Mouse (Mus musculus): Measurements from ENCODE around the gene Kcnn3. TPM values are rescaled to one million over a fixed set of nuclear protein-coding genes. Genes with fewer than 3 reads are reported as not detected.

Kcnn3 gene
- polyA plus RNA-seq, 1 experiment from 2014 or later = 1.1 TPM

GRCm38 (mm10) chr3:89715967-89716256 lies 195.9 kb downstream of the Kcnn3 start:
- ATAC-seq (replicated peaks; ENCODE audit: insufficient number of reproducible peaks, low FRiP score, low TSS enrichment, low read depth) = no peak
- Histone ChIP-seq H3K27me3 (ENCODE audit: control insufficient read depth, insufficient read depth, low read length) (no peaks in the 10 kb centered on the region), H3K36me3 (replicated peaks; ENCODE audit: control insufficient read depth, insufficient read depth, low read depth, low read length) (no peaks in the 10 kb centered on the region), H3K4me2 (ENCODE audit: low read depth, low read length) (peak overlapping the region; percentile 83), H3K4me1 (ENCODE audit: control insufficient read depth, insufficient read depth, low read length) (no peaks in the 10 kb centered on the region), H3K9ac (replicated peaks; ENCODE audit: low read length) (no peak overlapping the region), H3K9me3 (replicated peaks; ENCODE audit: control insufficient read depth, low read length) (no peaks in the 10 kb centered on the region), H3K27ac (replicated peaks; ENCODE audit: low read depth, low read length) (no peak overlapping the region), H3K4me3 (ENCODE audit: low read depth, low read length) (peak overlapping the region; percentile 87)
- WGBS = 57% methylated on average over 6 of the region's 6 CpGs
- DNase-seq (ENCODE audit: low spot score) = no peak

GRCm38 (mm10) chr3:89722032-89722431 lies 202.1 kb downstream of the Kcnn3 start:
- Histone ChIP-seq H3K4me3 (ENCODE audit: low read depth, low read length) (no peak overlapping the region), H3K4me1 (ENCODE audit: control insufficient read depth, insufficient read depth, low read length) (no peaks in the 10 kb centered on the region), H3K9me3 (replicated peaks; ENCODE audit: control insufficient read depth, low read length) (no peaks in the 10 kb centered on the region), H3K27ac (replicated peaks; ENCODE audit: low read depth, low read length) (no peak overlapping the region), H3K4me2 (ENCODE audit: low read depth, low read length) (no peak overlapping the region), H3K9ac (replicated peaks; ENCODE audit: low read length) (no peak overlapping the region), H3K36me3 (replicated peaks; ENCODE audit: control insufficient read depth, insufficient read depth, low read depth, low read length) (no peaks in the 10 kb centered on the region), H3K27me3 (ENCODE audit: control insufficient read depth, insufficient read depth, low read length) (no peaks in the 10 kb centered on the region)
- DNase-seq (ENCODE audit: low spot score) (no peak), ATAC-seq (replicated peaks; ENCODE audit: insufficient number of reproducible peaks, low FRiP score, low TSS enrichment, low read depth) (no peak)

DNA sequence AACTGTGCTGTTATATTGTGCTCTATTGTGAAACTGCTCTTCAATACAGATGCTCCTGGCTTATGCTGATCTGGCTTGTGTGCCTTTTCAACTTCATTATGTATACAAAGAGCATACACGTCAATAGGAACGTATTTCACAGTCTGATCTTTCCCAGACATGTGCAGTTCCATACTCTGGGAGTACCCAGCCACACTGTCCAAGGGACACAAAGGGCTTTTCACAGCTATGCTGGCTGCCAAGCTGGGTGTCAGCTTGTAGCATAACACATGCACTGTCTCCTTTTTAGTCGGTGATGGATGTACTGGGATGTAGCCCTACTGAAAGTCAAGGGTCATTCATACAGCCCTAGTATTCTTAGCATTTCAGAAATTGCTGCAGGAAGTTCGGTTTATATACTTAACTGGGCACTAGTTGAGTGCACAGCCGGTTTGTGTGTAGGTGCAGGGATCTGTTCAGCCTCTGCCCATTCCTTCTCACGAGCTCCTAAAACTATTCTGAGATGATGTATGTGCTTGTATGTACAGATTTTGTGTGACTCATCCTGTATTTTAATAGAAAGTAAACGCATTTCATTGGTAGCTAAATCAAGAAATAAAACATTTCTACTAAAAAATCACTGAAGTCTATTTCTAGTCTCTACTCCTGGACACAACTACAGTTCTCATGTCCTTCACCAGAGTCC lies 203.6 kb downstream of the Kcnn3 start:
- Histone ChIP-seq H3K9me3 (replicated peaks; ENCODE audit: control insufficient read depth, low read length) (no peaks in the 10 kb centered on the region), H3K9ac (replicated peaks; ENCODE audit: low read length) (no peak overlapping the region), H3K36me3 (replicated peaks; ENCODE audit: control insufficient read depth, insufficient read depth, low read depth, low read length) (no peaks in the 10 kb centered on the region), H3K4me1 (ENCODE audit: control insufficient read depth, insufficient read depth, low read length) (no peaks in the 10 kb centered on the region), H3K4me2 (ENCODE audit: low read depth, low read length) (no peak overlapping the region), H3K27me3 (ENCODE audit: control insufficient read depth, insufficient read depth, low read length) (no peaks in the 10 kb centered on the region; the same call in 1 of the 2 replicates), H3K4me3 (ENCODE audit: low read depth, low read length) (no peak overlapping the region), H3K27ac (replicated peaks; ENCODE audit: low read depth, low read length) (no peak overlapping the region)
- DNase-seq (ENCODE audit: low spot score) (no peak), ATAC-seq (replicated peaks; ENCODE audit: insufficient number of reproducible peaks, low FRiP score, low TSS enrichment, low read depth) (no peak)
- 72% methylated on average over 7 of the region's 7 CpGs for WGBS

Other genes starting within 250 kb of the Kcnn3 start
- gene Slc50a1, start 249.6 kb upstream of the Kcnn3 start, polyA plus RNA-seq (2014; fragmentation: Nextera tagmentation; extraction: Ambion mirVana) = 39.8 and 45.7 TPM in 2 replicates
- 26.9 and 30.2 TPM in 2 replicates for gene Efna1, start 239.0 kb upstream of the Kcnn3 start, polyA plus RNA-seq (2014; fragmentation: Nextera tagmentation; extraction: Ambion mirVana)
- 6.6 and 8.3 TPM in 2 replicates for gene Efna3, start 197.2 kb upstream of the Kcnn3 start, polyA plus RNA-seq (2014; fragmentation: Nextera tagmentation; extraction: Ambion mirVana)
- gene Efna4, start 182.1 kb upstream of the Kcnn3 start, polyA plus RNA-seq (2014; fragmentation: Nextera tagmentation; extraction: Ambion mirVana) = 39.1 and 39.5 TPM in 2 replicates
- 17.8 and 17.9 TPM in 2 replicates for gene Adam15, start 170.2 kb upstream of the Kcnn3 start, polyA plus RNA-seq (2014; fragmentation: Nextera tagmentation; extraction: Ambion mirVana)
- gene Dcst2, start 158.2 kb upstream of the Kcnn3 start, polyA plus RNA-seq (2014; fragmentation: Nextera tagmentation; extraction: Ambion mirVana) = 0.32 TPM in 1 of 2 replicates, not detected in the other
- gene Dcst1, start 154.9 kb upstream of the Kcnn3 start, polyA plus RNA-seq (2014; fragmentation: Nextera tagmentation; extraction: Ambion mirVana) = 0.21 TPM in 1 of 2 replicates, not detected in the other
- 0.49 and 1.1 TPM in 2 replicates for gene Zbtb7b, start 125.4 kb upstream of the Kcnn3 start, polyA plus RNA-seq (2014; fragmentation: Nextera tagmentation; extraction: Ambion mirVana)
- gene Lenep, start 117.4 kb upstream of the Kcnn3 start, polyA plus RNA-seq (2014; fragmentation: Nextera tagmentation; extraction: Ambion mirVana) = 0.80 TPM in 1 of 2 replicates, not detected in the other
- 23.8 and 24.4 TPM in 2 replicates for gene Flad1, start 108.3 kb upstream of the Kcnn3 start, polyA plus RNA-seq (2014; fragmentation: Nextera tagmentation; extraction: Ambion mirVana)
- 648 and 668 TPM in 2 replicates for gene Cks1b, start 101.8 kb upstream of the Kcnn3 start, polyA plus RNA-seq (2014; fragmentation: Nextera tagmentation; extraction: Ambion mirVana)
- gene Shc1, start 101.7 kb upstream of the Kcnn3 start, polyA plus RNA-seq (2014; fragmentation: Nextera tagmentation; extraction: Ambion mirVana) = 43.6 and 53.0 TPM in 2 replicates
- gene Pygo2, start 90.0 kb upstream of the Kcnn3 start, polyA plus RNA-seq (2014; fragmentation: Nextera tagmentation; extraction: Ambion mirVana) = 55.8 and 56.5 TPM in 2 replicates
- 9.1 and 10.8 TPM in 2 replicates for gene Pbxip1, start 83.5 kb upstream of the Kcnn3 start, polyA plus RNA-seq (2014; fragmentation: Nextera tagmentation; extraction: Ambion mirVana)
- 57.3 and 58.9 TPM in 2 replicates for gene Pmvk, start 65.6 kb upstream of the Kcnn3 start, polyA plus RNA-seq (2014; fragmentation: Nextera tagmentation; extraction: Ambion mirVana)
- 14.9 and 15.1 TPM in 2 replicates for gene Adar, start 194.9 kb downstream of the Kcnn3 start, polyA plus RNA-seq (2014; fragmentation: Nextera tagmentation; extraction: Ambion mirVana)
- 2.9 and 3.7 TPM in 2 replicates for gene Chrnb2, start 244.5 kb downstream of the Kcnn3 start, polyA plus RNA-seq (2014; fragmentation: Nextera tagmentation; extraction: Ambion mirVana)